Mouse (Mus musculus) liver (tissue): ENCODE results near the gene Mrs2.
A peak's percentile ranks its signal among the peaks of the same experiment; 100 is the strongest.

Source experiments
- DNase-seq: peaks from one replicate; pipeline ENCODE4 v3.0.0-alpha.2; 2020; ENCODE audit warnings: mixed read lengths

Gene Mrs2

DNA sequence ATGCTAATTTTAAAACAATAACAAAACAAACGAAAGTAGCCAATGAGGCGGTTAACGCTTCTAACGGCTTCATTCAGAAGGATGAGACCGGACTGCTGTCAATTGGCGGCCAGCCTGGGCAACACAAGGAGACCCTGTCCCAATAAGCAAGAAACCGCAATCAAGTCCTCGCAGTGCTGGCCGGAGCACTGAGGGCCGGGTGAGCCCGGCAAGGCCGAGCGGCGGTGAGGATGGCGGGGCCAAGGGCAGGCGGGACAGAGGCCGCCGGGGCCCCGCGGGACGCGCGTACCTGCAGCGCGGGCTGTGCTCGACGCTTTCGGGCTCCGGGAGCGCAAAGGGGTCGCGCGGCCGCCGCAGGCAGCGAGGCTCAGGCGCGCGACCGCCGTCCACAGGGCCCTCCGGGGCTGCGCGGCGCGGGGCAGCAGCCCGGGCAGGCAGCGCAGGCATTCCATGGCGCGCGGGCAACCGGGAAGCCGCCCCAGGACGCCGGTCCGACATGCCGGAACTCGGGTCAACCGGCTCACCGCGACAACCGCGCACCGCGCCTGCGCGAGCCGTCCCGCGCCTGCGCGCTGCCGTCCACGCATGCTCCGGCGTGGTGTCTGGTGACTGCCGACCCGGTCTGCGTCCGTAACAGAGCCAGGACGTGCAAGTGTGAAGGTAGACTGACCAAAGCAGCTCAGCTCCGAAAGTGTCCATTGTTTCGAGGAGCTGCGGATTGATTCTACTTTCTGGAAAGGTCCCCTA lies at the start of gene Mrs2:
Gene Mrs2 (minus strand): TSS at position 587 of the 747 bp plus-strand sequence.
- peak; percentile 92 for DNase-seq

DNA sequence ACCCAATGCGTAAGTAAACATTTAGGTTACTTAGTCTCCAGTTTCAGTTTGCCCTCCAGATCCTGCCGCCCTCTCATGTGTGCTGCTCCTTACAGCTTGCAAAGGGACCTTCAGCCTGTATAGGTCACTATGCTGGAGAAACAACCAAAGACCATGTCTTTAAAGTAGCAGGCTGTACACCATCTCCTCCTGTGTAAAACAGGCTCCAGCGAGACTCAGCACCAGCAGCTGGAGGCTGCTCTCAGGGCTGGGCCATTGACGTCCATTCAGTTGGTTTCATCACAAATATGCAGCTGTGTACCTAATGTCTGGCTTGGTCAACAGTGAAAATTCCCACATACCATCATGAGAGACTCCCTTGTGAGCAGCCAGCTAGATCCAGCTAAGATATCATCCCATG lies 49.6 kb upstream of the Mrs2 start:
- DNase-seq = no peak

DNA sequence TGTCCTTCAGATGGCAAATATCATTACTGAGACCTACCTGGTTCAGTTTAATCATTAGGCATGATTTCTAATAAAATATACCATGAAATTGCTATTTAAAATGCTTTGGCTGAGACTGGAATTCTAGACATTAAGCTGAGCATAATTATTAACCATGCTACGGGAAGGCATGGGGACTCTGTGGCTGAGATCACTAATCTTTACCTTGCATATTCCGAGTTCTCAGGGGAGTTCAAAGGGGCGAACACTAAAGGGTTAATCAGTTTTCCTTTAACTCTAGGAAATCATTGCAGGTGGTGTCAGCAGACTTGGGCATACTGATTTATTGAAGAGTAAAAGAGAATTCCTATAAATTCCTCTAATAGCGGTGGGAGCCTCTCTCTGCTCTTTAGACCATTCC lies 47.0 kb upstream of the Mrs2 start:
- no peak for DNase-seq

DNA sequence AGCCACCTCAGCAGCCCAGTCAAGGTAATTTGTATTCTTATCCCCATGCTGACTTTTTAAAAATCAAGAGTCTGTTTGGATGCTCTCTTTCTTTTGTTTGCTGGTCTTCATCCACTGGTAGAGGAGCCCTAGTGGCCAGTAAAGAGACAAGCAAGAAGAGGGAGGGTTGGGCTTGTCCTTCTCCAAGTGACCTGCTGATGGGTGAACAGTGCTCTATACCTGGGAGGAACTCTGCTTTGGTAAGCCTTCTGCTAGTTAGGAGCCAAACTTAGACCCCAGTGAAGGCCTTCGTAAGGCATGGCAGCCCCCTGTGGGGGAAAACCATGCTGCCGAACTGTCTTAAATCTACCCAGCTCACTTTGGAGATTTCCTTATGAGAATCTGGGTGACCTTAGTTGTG lies 46.5 kb upstream of the Mrs2 start:
- no peak for DNase-seq

DNA sequence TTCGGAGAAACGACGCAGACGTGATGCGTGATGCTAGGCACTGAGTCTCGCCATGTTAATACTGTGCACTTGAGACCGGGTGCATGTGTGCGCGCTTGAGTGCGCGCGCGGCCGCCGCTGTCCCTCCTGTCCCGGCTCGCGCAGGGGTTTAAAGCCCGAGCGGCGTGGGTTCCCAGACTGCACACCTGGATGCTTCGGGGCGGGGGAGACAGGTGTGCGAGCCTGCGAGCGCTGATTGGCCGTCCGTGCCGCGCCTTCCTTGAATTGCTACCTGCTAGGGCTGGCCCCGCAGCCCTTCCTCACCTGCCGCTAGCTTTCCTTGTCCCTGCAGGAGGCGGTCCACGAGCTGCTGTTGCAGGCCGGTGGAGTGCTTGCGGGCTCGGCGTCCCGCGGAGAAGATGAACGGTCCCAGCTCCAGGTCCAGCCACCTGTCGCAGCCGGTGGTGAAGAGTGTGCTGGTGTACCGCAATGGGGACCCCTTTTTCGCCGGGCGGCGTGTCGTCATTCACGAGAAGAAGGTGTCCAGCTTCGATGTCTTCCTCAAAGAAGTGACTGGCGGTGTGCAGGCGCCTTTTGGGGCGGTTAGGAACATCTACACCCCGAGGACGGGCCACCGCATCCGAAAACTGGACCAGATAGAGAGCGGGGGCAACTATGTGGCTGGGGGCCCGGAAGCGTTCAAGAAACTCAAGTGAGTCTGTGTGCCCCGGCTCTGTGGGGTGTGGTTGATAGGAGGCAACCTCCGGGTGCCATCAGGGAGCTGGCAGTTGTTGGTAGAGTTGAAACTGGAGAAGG lies 35.9 kb upstream of the Mrs2 start, which contains the start of gene Dcdc2a:
Gene Dcdc2a (plus strand): TSS at position 132 of the 795 bp plus-strand sequence.
- peak; percentile 4 for DNase-seq

- DNase-seq = peak; percentile 39
Observed at GRCm38 (mm10) chr13:25055111-25055554, 35.0 kb upstream of the Mrs2 start.

- no peak for DNase-seq
Observed at GRCm38 (mm10) chr13:25052671-25053070, 32.5 kb upstream of the Mrs2 start.

DNA sequence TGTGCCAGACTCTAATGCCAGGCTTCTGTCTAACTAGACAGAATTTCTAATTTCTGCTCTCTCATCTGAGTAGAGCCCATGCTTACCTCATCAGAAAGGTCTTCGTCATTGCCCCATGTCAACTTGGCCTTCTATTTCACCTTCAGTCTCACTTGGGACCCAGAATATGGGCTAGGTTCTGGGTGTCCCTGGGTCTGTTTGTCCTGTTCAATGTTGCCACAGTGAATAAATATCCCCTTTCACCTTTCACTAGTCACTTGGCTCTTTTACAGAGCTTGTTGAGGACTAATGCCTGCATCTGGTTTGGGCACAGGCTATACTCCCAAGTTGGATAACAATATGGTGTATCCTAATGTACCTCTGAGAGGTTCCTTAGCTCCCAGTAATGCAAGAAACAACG lies 19.3 kb upstream of the Mrs2 start:
- DNase-seq = no peak

GRCm38 (mm10) chr13:25027114-25027425 lies 6.9 kb upstream of the Mrs2 start:
- DNase-seq = no peak

- no peak for DNase-seq
Observed at GRCm38 (mm10) chr13:25026409-25027113, 6.4 kb upstream of the Mrs2 start.

- DNase-seq = peak; percentile 45
Observed at GRCm38 (mm10) chr13:25024655-25025054, 4.5 kb upstream of the Mrs2 start.

- no peak for DNase-seq
Observed at GRCm38 (mm10) chr13:25023129-25023528, 3.0 kb upstream of the Mrs2 start.

DNA sequence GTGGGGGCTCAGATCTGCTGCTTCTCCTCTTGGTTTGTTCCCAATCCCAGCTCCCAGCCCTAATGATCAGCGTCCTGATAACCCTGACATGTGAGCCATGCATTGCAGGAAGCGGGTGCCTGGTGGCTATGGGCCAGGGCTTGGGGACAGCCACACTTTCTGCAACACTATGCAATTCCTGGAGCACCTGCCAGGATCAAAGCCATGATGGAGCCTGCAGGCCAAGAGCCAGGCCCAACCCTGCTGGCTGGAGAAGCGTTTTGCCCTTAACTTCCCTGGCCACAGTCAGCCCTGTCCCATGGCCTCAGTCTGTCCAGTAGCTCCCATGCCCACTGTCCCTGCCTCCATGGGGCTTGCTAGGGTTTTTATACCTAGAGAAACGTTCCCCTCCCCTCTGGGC lies 2.2 kb upstream of the Mrs2 start:
- no peak for DNase-seq

DNA sequence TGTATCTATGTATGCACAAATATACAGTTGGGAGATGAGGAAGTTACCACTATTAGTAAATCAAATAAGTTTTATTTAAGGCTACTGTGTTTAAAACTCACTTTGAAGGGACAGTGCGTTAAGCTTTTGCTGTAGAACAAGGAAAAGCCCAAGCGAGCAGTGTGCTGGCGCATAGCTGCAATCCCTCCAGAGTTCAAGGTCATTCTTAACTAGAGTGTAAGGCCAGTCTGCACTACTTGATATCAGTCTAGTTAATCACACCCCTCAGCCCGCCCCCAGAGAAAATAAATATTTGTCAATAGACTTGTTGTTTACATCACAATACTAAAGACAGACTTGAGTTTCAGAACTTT lies 337 bp upstream of the Mrs2 start:
- DNase-seq = peak; percentile 6

- no peak for DNase-seq
Observed at GRCm38 (mm10) chr13:25018316-25018715, 1.9 kb downstream of the Mrs2 start.

DNA sequence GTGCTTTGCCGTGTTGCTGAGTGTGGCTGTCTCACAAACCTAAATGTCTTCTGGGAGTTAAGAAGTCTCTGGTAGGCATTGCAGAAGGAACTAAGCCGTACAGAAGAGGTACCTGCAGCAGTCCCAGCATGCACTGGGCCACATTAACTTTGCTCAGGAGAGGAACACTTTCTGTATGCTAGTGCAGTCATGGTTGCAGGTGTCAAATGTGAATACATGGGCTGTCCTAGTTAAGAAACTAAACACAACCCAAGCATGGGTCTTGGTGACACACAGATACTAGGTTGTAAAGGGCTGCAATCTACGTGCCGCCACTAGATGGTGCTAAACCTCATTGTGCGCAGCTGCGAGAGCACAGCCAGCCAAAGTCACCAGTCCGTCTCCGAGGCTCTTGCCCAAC lies 13.1 kb downstream of the Mrs2 start:
- DNase-seq = no peak

GRCm38 (mm10) chr13:25002965-25003364 lies 17.2 kb downstream of the Mrs2 start:
- DNase-seq = no peak

DNA sequence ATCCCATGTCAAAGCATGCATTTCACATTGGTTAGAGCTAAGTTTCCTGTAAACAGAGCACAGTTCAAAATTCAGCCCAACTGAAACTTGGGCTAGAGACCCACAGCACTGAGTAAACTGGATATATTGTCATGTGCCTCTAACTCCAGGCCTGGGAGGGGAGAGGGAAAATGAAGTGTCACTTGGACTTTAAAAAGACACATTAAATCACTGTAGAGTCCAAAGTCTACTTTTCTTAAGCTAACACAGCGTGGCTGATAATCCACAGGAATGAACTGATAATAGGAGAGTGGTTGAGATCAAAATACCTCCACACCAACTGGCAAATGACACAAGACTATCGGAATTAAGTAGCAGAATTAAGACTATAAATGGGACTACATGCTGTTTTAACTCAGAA lies 20.6 kb downstream of the Mrs2 start:
- DNase-seq = no peak

DNA sequence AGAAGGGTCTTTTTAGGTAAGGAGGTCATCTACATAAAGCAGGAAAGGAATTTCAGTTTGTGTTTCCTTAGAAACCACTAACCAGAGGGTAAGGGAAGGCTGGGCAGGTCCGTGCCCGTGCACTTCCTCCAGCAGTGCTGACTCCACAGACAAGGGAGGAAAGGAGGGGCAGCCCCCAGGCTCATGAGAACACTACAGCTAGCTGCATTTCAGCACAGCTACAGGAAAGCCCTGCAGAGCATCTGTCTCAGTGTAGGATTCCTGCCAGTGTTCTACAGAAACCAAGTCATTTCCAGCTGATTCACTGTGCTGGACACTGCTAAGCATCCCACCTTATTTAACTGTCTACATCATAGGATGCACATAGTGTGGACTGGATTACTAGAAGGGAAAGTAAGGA lies 27.0 kb downstream of the Mrs2 start:
- DNase-seq = peak; percentile 16

- DNase-seq = no peak
Observed at GRCm38 (mm10) chr13:24989006-24989405, 31.2 kb downstream of the Mrs2 start.

- peak; percentile 45 for DNase-seq
Observed at GRCm38 (mm10) chr13:24988391-24988790, 31.8 kb downstream of the Mrs2 start.

DNA sequence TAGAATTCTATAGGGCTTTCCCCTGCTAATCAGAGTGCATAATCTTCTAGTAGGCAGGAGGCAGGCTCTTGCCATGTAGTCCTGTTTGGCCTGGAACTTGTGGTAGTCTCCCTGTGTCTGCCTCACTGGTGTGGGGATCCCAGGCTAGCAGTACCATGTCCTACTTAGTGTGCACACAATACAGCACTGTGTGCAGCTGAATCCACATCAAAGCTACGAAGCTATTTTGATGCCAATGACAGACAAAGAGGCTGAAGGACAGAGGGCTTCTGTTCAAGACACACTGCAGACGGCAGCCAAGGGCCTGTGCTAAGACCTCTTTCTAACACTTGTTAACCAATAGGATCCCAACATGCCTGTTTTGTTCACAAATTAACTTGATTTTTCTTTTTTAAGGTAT lies 34.7 kb downstream of the Mrs2 start:
- DNase-seq = no peak

- no peak for DNase-seq
Observed at GRCm38 (mm10) chr13:24981031-24981430, 39.1 kb downstream of the Mrs2 start.

GRCm38 (mm10) chr13:24977820-24978342 lies 42.3 kb downstream of the Mrs2 start:
- DNase-seq = peak; percentile 52
